Mouse (Mus musculus) lung, adult 2 months (tissue): ENCODE results near the gene Morf4l1. TPM values are rescaled to one million over a fixed set of nuclear protein-coding genes. Genes with fewer than 3 reads are reported as not detected.

ENCODE experiments used
- DNase-seq: peaks from one replicate; pipeline ENCODE4 v3.0.0; 2022
- H3K4me1 ChIP-seq: fragments of 200-500 bp; 2 replicates; pipeline ENCODE4 v1.6.1; 2011; ENCODE audit warnings: low read length; ENCODE audit not compliant: control insufficient read depth, insufficient read depth
- H3K4me3 ChIP-seq: fragments of 200-500 bp; replicated peaks from 2 replicates; pipeline ENCODE3; 2011; ENCODE audit warnings: low read depth, mild to moderate bottlenecking, control low read depth, low read length; ENCODE audit errors: extremely low read depth
- CTCF ChIP-seq: fragments of 200-500 bp; IDR thresholded peaks from 2 replicates; pipeline ENCODE4 v1.5.1; 2011; ENCODE audit warnings: mild to moderate bottlenecking, low read length, control low read depth; ENCODE audit not compliant: insufficient read depth
- POLR2A ChIP-seq: fragments of 200-500 bp; IDR thresholded peaks from 2 replicates; pipeline ENCODE4 v1.6.1; 2011; ENCODE audit warnings: low read depth, mild to moderate bottlenecking, control low read depth, low read length, borderline replicate concordance; ENCODE audit errors: extremely low read depth
- WGBS: fragments of 180-500 bp; shearing (Covaris S2); methylation state at CpG from one replicate; pipeline ENCODE4 v1.1.7; 2018; 5-methylcytosine and 5-hydroxymethylcytosine counted together
- polyA plus RNA-seq: library from polyadenylated mRNA; depleted of rRNA; stranded (reverse); fragments of >200 nt; gene quantifications from 2 replicates; pipeline ENCODE4 v1.2.3, GENCODE M21; 2012

The Morf4l1 gene
- polyA plus RNA-seq, 1 experiment = 127 TPM

GRCm38 (mm10) chr9:90117234-90117633 is 2.7 kb upstream of the Morf4l1 start:
- H3K4me3 ChIP-seq = no peak overlapping the region
- TF ChIP-seq CTCF = no peak
- TF ChIP-seq POLR2A = no peak
- peaks cover 4% of the 10 kb centered on the region for H3K4me1 ChIP-seq
- DNase-seq = no peak

- no peak for TF ChIP-seq CTCF
- TF ChIP-seq POLR2A = no peak
- H3K4me3 ChIP-seq = no peak overlapping the region
- DNase-seq = no peak
- peaks cover 9% of the 10 kb centered on the region for H3K4me1 ChIP-seq
These were observed 730 bp upstream of the Morf4l1 start for GRCm38 (mm10) chr9:90115308-90115700.

- 1% methylated on average over 82 of the region's 82 CpGs for WGBS
- peak; percentile 90 for DNase-seq
These were observed 665 bp downstream of the Morf4l1 start for GRCm38 (mm10) chr9:90113651-90114566.

GRCm38 (mm10) chr9:90113151-90113550 is 1.4 kb downstream of the Morf4l1 start:
- DNase-seq = peak; percentile 23
- TF ChIP-seq CTCF = no peak
- TF ChIP-seq POLR2A = no peak
- under 1% methylated on average over 13 of the region's 13 CpGs for WGBS
- peak overlapping the region; percentile 71 for H3K4me3 ChIP-seq
- peaks cover 18% of the 10 kb centered on the region for H3K4me1 ChIP-seq

More at GRCm38 (mm10) chr9:90113651-90114566, 665 bp downstream of the Morf4l1 start:
- TF ChIP-seq POLR2A (peak; percentile 52; the same call in 1 of the 2 replicates), CTCF (peak; percentile 35; the same call in 1 of the 2 replicates)
- peaks cover 18% of the 10 kb centered on the region for H3K4me1 ChIP-seq
- H3K4me3 ChIP-seq = peak overlapping the region; percentile 93

- TF ChIP-seq POLR2A = no peak
- TF ChIP-seq CTCF = no peak
- Histone ChIP-seq H3K4me1 (peaks cover 21% of the 10 kb centered on the region), H3K4me3 (no peak overlapping the region)
- WGBS = 18% methylated on average over 6 of the region's 6 CpGs
- DNase-seq = no peak
These were observed 5.2 kb downstream of the Morf4l1 start for GRCm38 (mm10) chr9:90109386-90109785.

GRCm38 (mm10) chr9:90108272-90108671 is 6.3 kb downstream of the Morf4l1 start:
- DNase-seq = no peak
- H3K4me1 ChIP-seq = peaks cover 21% of the 10 kb centered on the region

GRCm38 (mm10) chr9:90106915-90107314 is 7.7 kb downstream of the Morf4l1 start:
- DNase-seq = no peak
- Histone ChIP-seq H3K4me1 (peaks cover 17% of the 10 kb centered on the region), H3K4me3 (no peak overlapping the region)
- TF ChIP-seq CTCF = no peak
- no peak for TF ChIP-seq POLR2A
- 56% methylated on average over 1 of the region's 1 CpGs for WGBS

More at GRCm38 (mm10) chr9:90108272-90108671, 6.3 kb downstream of the Morf4l1 start:
- TF ChIP-seq POLR2A = no peak
- TF ChIP-seq CTCF = no peak
- no peak overlapping the region for H3K4me3 ChIP-seq

GRCm38 (mm10) chr9:90105462-90105861 is 9.1 kb downstream of the Morf4l1 start:
- H3K4me1 ChIP-seq = peaks cover 12% of the 10 kb centered on the region
- 74% methylated on average over 1 of the region's 1 CpGs for WGBS
- no peak for DNase-seq
- TF ChIP-seq POLR2A (no peak), CTCF (no peak)
- no peak overlapping the region for H3K4me3 ChIP-seq

- TF ChIP-seq CTCF (peak; percentile 47), POLR2A (no peak)
- no peak for DNase-seq
- H3K4me1 ChIP-seq = peaks cover 3% of the 10 kb centered on the region; the same call in 1 of the 2 replicates
- WGBS = 50% methylated on average over 2 of the region's 2 CpGs
- no peak overlapping the region for H3K4me3 ChIP-seq
These were observed 13.8 kb downstream of the Morf4l1 start for GRCm38 (mm10) chr9:90100760-90101159.

- H3K4me1 ChIP-seq = no peaks in the 10 kb centered on the region
- no peak for DNase-seq
- 80% methylated on average over 5 of the region's 5 CpGs for WGBS
- no peak overlapping the region for H3K4me3 ChIP-seq
- TF ChIP-seq CTCF (no peak), POLR2A (no peak)
These were observed 15.6 kb downstream of the Morf4l1 start for GRCm38 (mm10) chr9:90098934-90099333.
